Mouse (Mus musculus) frontal cortex, postnatal 10 days (tissue): ENCODE data around the gene Olfr843.

Source experiments
- DNase-seq, 2 experiments: peaks; one replicate each; pipeline ENCODE4 v3.0.0; 2022; ENCODE audit warnings: low spot score in 2 of 2, mixed read lengths in 1 of 2

The Olfr843 gene

GRCm38 (mm10) chr9:19251887-19252286, at the start of gene Olfr843:
Gene Olfr843, minus strand, starts transcription at chr9:19251987.
- DNase-seq, result no peak
